Mouse (Mus musculus): ENCODE data around the gene Myo9b. TPM values are rescaled to one million over a fixed set of nuclear protein-coding genes. Genes with fewer than 3 reads are reported as not detected.
A peak's percentile ranks its signal among the peaks of the same experiment; 100 is the strongest.

Myo9b gene
- polyA plus RNA-seq, 1 experiment from 2014 or later, result 28.8 TPM

DNA sequence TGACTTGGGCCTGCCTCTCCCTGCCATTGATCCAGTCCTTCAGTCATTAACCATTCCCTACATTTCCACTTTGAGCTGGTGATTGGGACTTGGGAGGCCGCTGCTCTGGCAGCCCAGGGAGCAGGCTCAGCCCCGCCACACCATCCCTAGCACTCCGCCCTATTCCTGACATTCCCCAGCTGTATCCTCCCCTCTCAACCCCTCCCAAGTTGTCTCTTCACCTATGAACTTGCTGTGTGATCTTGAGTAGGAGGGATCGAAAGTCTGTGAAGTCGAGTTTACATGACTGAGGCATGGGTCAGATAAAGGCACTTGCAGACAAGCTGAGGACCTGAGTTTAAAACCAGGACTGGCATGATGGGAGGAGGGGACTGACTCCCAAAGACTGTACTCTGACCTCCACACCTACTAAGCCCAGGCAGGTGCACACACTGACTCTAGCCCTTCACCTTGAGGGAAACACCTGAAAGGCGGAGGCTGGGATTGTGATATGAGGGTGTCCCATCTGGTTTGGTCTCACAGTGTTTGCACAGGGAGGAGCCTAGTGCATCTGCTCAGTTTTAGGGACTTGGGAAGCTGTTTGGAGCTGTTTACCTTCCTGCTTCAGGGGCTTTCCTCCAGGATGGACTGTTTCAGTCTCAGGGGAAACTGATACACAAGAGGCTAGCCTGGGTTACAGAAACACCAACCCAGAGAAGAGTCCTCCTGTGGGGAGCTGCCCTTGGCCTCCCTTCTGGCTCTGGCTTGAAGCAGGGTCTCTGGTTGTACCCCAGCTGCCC is 130.8 kb downstream of the Myo9b start:
- H3K4me3 ChIP-seq (replicated peaks), result no peak overlapping the region
- 80% methylated on average over 6 of the region's 6 CpGs for WGBS
- peaks cover 52% of the 10 kb centered on the region for H3K36me3 ChIP-seq
- ATAC-seq (ENCODE audit: insufficient number of reproducible peaks, insufficient read depth, low FRiP score, low TSS enrichment, low read depth), result no peak
- no peaks in the 10 kb centered on the region for H3K9me3 ChIP-seq
- no peak overlapping the region for H3K9ac ChIP-seq (replicated peaks)
- no peaks in the 10 kb centered on the region for H3K27me3 ChIP-seq
- H3K4me1 ChIP-seq (replicated peaks), result peaks cover 16% of the 10 kb centered on the region
- no peak overlapping the region for H3K27ac ChIP-seq
- H3K4me2 ChIP-seq, result no peak overlapping the region

DNA sequence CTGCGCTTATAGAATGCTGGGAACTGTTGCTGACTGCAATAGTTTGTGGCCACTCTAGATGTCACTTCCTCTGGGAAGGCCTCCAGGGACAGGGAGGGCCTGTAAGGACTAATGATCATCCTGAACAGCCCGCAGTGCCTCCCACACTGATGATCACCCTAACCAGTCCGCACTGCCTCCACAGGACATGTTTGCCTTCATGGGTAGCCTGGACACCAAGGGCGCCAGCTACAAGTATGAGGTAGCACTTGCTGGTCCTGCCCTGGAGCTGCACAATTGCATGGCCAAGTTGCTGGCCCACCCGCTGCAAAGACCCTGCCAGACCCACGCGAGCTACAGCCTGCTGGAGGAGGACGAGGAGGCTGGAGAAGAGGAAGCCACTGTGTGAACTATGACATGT is 131.5 kb downstream of the Myo9b start:
- H3K36me3 ChIP-seq, result peaks cover 53% of the 10 kb centered on the region
- H3K9ac ChIP-seq (replicated peaks), result no peak overlapping the region
- no peak overlapping the region for H3K4me2 ChIP-seq
- no peaks in the 10 kb centered on the region for H3K9me3 ChIP-seq
- H3K4me3 ChIP-seq (replicated peaks), result no peak overlapping the region
- no peak for ATAC-seq (ENCODE audit: insufficient number of reproducible peaks, insufficient read depth, low FRiP score, low TSS enrichment, low read depth)
- H3K27me3 ChIP-seq, result no peaks in the 10 kb centered on the region
- WGBS, result 88% methylated on average over 8 of the region's 8 CpGs
- no peak overlapping the region for H3K27ac ChIP-seq
- H3K4me1 ChIP-seq (replicated peaks), result peaks cover 16% of the 10 kb centered on the region

DNA sequence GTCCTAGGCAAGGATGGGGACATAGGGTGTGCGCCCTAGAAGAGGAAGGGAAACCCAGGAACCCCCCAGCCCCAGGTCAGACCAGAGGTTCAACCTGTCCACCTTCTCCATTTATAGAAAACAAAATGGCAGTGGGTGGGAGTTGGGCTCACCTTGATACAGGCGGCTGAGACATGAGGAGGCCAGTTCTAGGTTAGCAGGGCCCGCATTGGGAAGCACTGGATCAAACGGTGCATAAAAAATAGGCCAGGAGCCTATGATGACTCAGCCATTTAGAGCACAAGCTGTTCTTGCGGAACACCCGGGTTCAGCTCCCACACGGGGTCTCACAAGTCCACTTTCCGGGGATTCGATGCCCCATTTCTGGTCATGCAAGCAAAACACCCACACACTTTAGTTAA is 132.4 kb downstream of the Myo9b start:
- Histone ChIP-seq H3K36me3 (peaks cover 55% of the 10 kb centered on the region), H3K4me3 (replicated peaks) (peak overlapping the region; percentile 70; the same call in 1 of the 2 replicates), H3K4me1 (replicated peaks) (peaks cover 16% of the 10 kb centered on the region), H3K4me2 (peak overlapping the region; percentile 95), H3K9ac (replicated peaks) (no peak overlapping the region), H3K27me3 (no peaks in the 10 kb centered on the region), H3K9me3 (no peaks in the 10 kb centered on the region), H3K27ac (no peak overlapping the region)
- ATAC-seq (ENCODE audit: insufficient number of reproducible peaks, insufficient read depth, low FRiP score, low TSS enrichment, low read depth), result no peak
- 93% methylated on average over 9 of the region's 9 CpGs for WGBS

DNA sequence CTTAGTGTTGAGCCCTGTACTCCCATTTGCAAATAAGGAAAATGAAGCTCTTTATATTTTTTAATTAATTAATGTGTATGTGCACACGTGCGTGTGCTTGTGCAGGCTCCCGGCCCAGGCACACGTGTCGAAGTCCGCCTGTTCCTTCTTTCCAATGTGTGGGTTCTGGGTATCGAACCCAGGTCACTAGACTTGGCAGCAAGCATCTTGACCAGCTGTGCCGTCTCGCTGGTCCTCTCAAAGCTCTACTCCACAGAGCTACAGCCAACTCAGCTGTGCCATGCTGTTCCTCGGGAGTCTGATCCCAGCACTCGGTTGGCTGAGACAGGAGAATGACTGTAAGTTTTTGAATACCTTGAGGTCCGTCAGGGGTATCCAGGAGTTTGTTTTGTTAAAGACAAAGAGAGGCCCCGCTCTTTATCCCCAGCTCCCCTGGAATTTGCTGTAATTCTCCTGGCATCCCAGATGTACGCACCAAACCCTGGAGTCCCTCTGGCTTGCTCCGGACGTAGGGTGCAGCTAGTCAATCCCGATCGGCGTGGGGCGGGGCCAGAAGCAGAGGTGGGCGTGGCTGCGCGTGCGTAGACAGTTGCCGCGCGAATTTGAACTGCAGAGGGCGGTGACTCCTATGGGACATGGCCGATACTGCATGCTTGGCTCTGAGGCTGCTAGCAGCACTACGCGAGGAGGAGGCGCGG is 133.0 kb downstream of the Myo9b start, which contains the start of gene Ankle1:
Ankle1 (plus strand) TSS at position 610 of the 698 bp plus-strand sequence.
- ATAC-seq (ENCODE audit: insufficient number of reproducible peaks, insufficient read depth, low FRiP score, low TSS enrichment, low read depth), result peak; percentile 81

DNA sequence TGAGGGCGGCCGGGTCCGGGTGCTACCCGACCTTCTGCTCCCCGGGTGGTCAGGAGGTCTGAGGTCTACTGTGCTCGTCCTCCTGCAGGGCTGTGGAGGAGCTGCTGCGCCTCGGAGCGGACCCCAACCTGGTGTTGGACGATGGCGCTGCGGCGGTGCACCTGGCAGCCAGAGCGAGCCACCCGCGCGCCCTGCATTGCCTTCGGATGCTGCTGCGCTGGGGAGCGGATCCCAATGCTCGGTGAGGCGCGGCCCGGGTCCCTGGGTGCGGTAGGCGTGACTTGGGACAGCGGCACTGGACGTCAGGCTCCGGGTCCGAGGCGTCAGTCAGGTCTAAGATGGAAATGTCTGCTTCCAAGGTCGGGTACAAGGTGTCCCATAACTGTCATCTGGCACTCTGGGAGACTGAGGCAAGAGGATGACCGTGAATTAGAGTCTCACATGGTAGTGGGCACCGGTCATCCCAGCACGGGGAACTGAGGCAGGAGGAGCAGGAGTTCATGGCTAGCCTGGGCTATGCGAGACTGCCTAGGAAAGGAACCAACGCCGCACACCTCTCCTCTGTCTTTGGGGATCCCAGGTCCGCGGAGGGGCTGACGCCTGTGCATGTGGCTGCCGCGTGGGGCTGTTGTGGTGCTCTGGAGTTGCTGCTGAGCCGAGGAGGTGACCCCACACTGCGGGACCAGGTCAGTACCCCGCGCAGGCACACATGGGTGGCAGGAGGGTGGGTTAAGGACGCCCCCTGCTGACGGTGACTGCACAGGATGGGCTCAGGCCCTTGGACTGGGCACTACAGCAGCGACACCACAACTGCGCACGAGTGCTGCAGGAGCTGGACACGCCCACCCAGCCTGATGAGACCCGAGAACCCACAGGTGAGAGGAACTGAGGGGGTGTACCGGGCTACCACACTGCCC is 133.8 kb downstream of the Myo9b start:
- peak; percentile 75 for ATAC-seq (ENCODE audit: insufficient number of reproducible peaks, insufficient read depth, low FRiP score, low TSS enrichment, low read depth)
- peak overlapping the region; percentile 95 for H3K4me2 ChIP-seq
- no peaks in the 10 kb centered on the region for H3K27me3 ChIP-seq
- no peaks in the 10 kb centered on the region for H3K9me3 ChIP-seq
- peak overlapping the region; percentile 70 for H3K4me3 ChIP-seq (replicated peaks)
- H3K4me1 ChIP-seq (replicated peaks), result peaks cover 16% of the 10 kb centered on the region
- WGBS, result 1% methylated on average over 55 of the region's 55 CpGs
- peaks cover 47% of the 10 kb centered on the region for H3K36me3 ChIP-seq
- peak overlapping the region; percentile 53 for H3K27ac ChIP-seq
- peak overlapping the region; percentile 73 for H3K9ac ChIP-seq (replicated peaks)

More for the DNA sequence above, 133.0 kb downstream of the Myo9b start, which contains the start of gene Ankle1:
- H3K4me1 ChIP-seq (replicated peaks), result peaks cover 16% of the 10 kb centered on the region
- WGBS, result 18% methylated on average over 33 of the region's 33 CpGs
- H3K27me3 ChIP-seq, result no peaks in the 10 kb centered on the region
- H3K4me2 ChIP-seq, result peak within 1 kb of the TSS; percentile 95
- H3K27ac ChIP-seq, result peak within 1 kb of the TSS; percentile 60
- H3K4me3 ChIP-seq (replicated peaks), result peak within 1 kb of the TSS; percentile 70
- no peaks in the 10 kb centered on the region for H3K9me3 ChIP-seq
- peak within 1 kb of the TSS; percentile 73 for H3K9ac ChIP-seq (replicated peaks)
- H3K36me3 ChIP-seq, result peaks cover 52% of the 10 kb centered on the region

DNA sequence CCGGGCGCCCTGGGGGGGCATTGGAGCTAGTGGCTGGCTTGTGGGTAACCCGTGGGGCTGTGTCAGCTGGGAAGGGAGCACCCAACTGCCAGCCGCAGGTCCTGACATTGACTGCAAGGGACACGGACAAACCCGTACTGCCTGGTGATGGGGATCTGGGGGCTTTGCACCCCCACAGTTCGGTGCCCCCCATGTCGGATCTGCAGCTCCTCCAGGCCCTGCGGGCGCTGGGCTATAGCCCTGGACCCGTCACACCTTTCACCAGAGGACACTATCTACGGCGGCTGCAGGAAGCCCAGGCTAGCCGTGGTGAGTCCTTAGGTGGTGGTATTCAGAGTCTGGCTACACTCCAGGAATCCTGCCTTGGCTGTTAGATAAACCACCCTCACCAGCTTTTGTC is 134.9 kb downstream of the Myo9b start:
- WGBS, result 96% methylated on average over 14 of the region's 14 CpGs
- Histone ChIP-seq H3K4me1 (replicated peaks) (peaks cover 21% of the 10 kb centered on the region), H3K27ac (no peak overlapping the region), H3K9me3 (no peaks in the 10 kb centered on the region), H3K27me3 (no peaks in the 10 kb centered on the region), H3K4me3 (replicated peaks) (0 out of 2 replicates have a peak overlapping the region, but pooled peaks have one; percentile 70), H3K4me2 (peak overlapping the region; percentile 95), H3K9ac (replicated peaks) (no peak overlapping the region), H3K36me3 (peaks cover 45% of the 10 kb centered on the region)
- ATAC-seq (ENCODE audit: insufficient number of reproducible peaks, insufficient read depth, low FRiP score, low TSS enrichment, low read depth), result no peak

DNA sequence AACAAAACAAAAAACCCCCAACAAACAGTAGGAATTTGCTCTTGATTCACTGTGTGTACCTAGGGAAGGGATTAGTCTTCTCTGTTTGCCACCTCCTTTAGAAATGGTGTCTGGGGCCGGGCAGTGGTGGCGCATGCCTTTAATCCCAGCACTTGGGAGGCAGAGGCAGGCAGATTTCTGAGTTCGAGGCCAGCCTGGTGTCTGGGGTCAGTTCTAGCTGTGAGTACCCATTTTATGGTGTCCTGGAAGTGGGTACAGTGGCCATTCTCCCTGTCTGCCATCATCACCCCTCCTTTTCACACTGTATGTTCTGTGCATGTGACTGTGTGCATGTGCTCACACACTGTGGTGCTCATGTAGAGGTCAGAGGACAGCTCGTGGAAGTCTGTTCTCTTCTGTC is 135.7 kb downstream of the Myo9b start:
- Histone ChIP-seq H3K9me3 (no peaks in the 10 kb centered on the region), H3K36me3 (peaks cover 38% of the 10 kb centered on the region), H3K4me1 (replicated peaks) (peaks cover 21% of the 10 kb centered on the region), H3K9ac (replicated peaks) (no peak overlapping the region), H3K4me2 (no peak overlapping the region), H3K27me3 (no peaks in the 10 kb centered on the region), H3K27ac (no peak overlapping the region), H3K4me3 (replicated peaks) (no peak overlapping the region)
- no peak for ATAC-seq (ENCODE audit: insufficient number of reproducible peaks, insufficient read depth, low FRiP score, low TSS enrichment, low read depth)
- WGBS, result 95% methylated on average over 4 of the region's 4 CpGs

Other genes with a start within 250 kb of the Myo9b start
- gene Haus8, start 220 bp downstream of the Myo9b start, polyA plus RNA-seq (2016; fragmentation: Nextera tagmentation; extraction: Ambion mirVana), result 56.1 and 59.1 TPM in 2 replicates
- 92.7 and 100 TPM in 2 replicates for gene Use1, start 94.1 kb downstream of the Myo9b start, polyA plus RNA-seq (2016; fragmentation: Nextera tagmentation; extraction: Ambion mirVana)
- 4.2 and 4.9 TPM in 2 replicates for gene Ocel1, start 98.6 kb downstream of the Myo9b start, polyA plus RNA-seq (2016; fragmentation: Nextera tagmentation; extraction: Ambion mirVana)
- 65.8 and 72.4 TPM in 2 replicates for gene Nr2f6, start 109.2 kb downstream of the Myo9b start, polyA plus RNA-seq (2016; fragmentation: Nextera tagmentation; extraction: Ambion mirVana)
- gene Ushbp1, start 123.1 kb downstream of the Myo9b start, polyA plus RNA-seq (2016; fragmentation: Nextera tagmentation; extraction: Ambion mirVana), result 7.0 and 7.1 TPM in 2 replicates
- 96.9 TPM in 2 replicates for gene Babam1, start 124.1 kb downstream of the Myo9b start, polyA plus RNA-seq (2016; fragmentation: Nextera tagmentation; extraction: Ambion mirVana)
- 41.5 and 44.1 TPM in 2 replicates for gene Ankle1, start 133.3 kb downstream of the Myo9b start, polyA plus RNA-seq (2016; fragmentation: Nextera tagmentation; extraction: Ambion mirVana)
- 78.2 and 82.8 TPM in 2 replicates for gene Abhd8, start 190.9 kb downstream of the Myo9b start, polyA plus RNA-seq (2016; fragmentation: Nextera tagmentation; extraction: Ambion mirVana)
- gene Mrpl34, start 192.2 kb downstream of the Myo9b start, polyA plus RNA-seq (2016; fragmentation: Nextera tagmentation; extraction: Ambion mirVana), result 180 and 203 TPM in 2 replicates
- 99.8 and 106 TPM in 2 replicates for gene Dda1, start 196.5 kb downstream of the Myo9b start, polyA plus RNA-seq (2016; fragmentation: Nextera tagmentation; extraction: Ambion mirVana)
- 6.8 and 6.9 TPM in 2 replicates for gene Ano8, start 213.2 kb downstream of the Myo9b start, polyA plus RNA-seq (2016; fragmentation: Nextera tagmentation; extraction: Ambion mirVana)
- 22.1 and 23.2 TPM in 2 replicates for gene Gtpbp3, start 215.4 kb downstream of the Myo9b start, polyA plus RNA-seq (2016; fragmentation: Nextera tagmentation; extraction: Ambion mirVana)
- 59.2 and 62.5 TPM in 2 replicates for gene Plvap, start 239.0 kb downstream of the Myo9b start, polyA plus RNA-seq (2016; fragmentation: Nextera tagmentation; extraction: Ambion mirVana)